Mouse (Mus musculus) embryonic facial prominence, embryonic 13.5 days (tissue): ENCODE measurements around the gene Trappc10. TPM values are rescaled to one million over a fixed set of nuclear protein-coding genes. Genes with fewer than 3 reads are reported as not detected.

Experiments
- ATAC-seq: fragments of 200-750 bp; cut with Nextera tagmentation; 2 replicates; pipeline ENCODE4 v1.8.0; 2017; ENCODE audit warnings: low read depth; ENCODE audit not compliant: insufficient number of reproducible peaks, insufficient read depth, low FRiP score, low TSS enrichment
- H3K27ac ChIP-seq: fragments of 300-500 bp; sonication (generic); 2 replicates; pipeline ENCODE4 v1.5.1; 2015; ENCODE audit warnings: moderate library complexity, mild to moderate bottlenecking, inconsistent platforms
- H3K27me3 ChIP-seq: fragments of 300-500 bp; sonication (generic); 2 replicates; pipeline ENCODE4 v1.6.1; 2015; ENCODE audit warnings: mild to moderate bottlenecking, inconsistent platforms
- H3K36me3 ChIP-seq: fragments of 300-500 bp; sonication (generic); 2 replicates; pipeline ENCODE4 v1.6.1; 2015; ENCODE audit warnings: mild to moderate bottlenecking, inconsistent platforms
- H3K4me1 ChIP-seq: fragments of 300-500 bp; sonication (generic); 2 replicates; pipeline ENCODE4 v1.6.1; 2015; ENCODE audit warnings: inconsistent platforms
- H3K4me2 ChIP-seq: fragments of 300-500 bp; sonication (generic); 2 replicates; pipeline ENCODE4 v1.6.1; 2015; ENCODE audit warnings: moderate library complexity, mild to moderate bottlenecking, inconsistent platforms
- H3K4me3 ChIP-seq: fragments of 300-500 bp; sonication (generic); 2 replicates; pipeline ENCODE4 v1.5.1; 2015; ENCODE audit warnings: mild to moderate bottlenecking, inconsistent platforms
- H3K9ac ChIP-seq: fragments of 300-500 bp; sonication (generic); 2 replicates; pipeline ENCODE4 v1.6.1; 2015; ENCODE audit warnings: mild to moderate bottlenecking, inconsistent platforms
- H3K9me3 ChIP-seq: fragments of 300-500 bp; sonication (generic); 2 replicates; pipeline ENCODE4 v1.6.1; 2016; ENCODE audit warnings: inconsistent platforms
- WGBS: fragments of 180-500 bp; shearing (Covaris S2); methylation state at CpG from one replicate; pipeline ENCODE4 v1.1.7; 2015; ENCODE audit warnings: mixed read lengths; 5-methylcytosine and 5-hydroxymethylcytosine counted together
- polyA plus RNA-seq: library from polyadenylated mRNA; unstranded; fragments of >200 nt; fragmentation: Nextera tagmentation; extraction: Ambion mirVana; gene quantifications from 2 replicates; pipeline ENCODE4 v1.2.1, GENCODE M21; 2015

Trappc10 gene
- polyA plus RNA-seq, 1 experiment from 2014 or later: 12.0 TPM

DNA sequence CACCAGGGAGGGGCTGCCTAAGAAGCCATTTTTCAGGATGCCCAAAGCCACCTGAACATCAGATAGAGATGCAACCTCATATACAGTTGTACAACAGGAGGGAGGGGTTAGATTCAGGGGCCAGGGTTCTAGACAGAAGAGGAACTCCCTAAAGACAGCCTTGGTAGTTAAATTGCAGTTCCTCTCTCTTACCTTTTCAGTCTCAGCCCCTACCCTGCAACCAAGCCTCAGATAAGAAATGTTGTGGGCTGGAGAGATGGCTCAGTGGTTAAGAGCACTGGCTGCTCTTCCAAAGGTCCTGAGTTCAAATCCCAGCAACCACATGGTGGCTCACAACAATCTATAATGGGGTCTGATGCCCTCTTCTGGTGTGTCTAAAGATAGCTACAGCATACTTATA, 76.7 kb downstream of the Trappc10 start:
- Histone ChIP-seq H3K4me1 (peaks cover 15% of the 10 kb centered on the region), H3K27me3 (no peaks in the 10 kb centered on the region)
- no peak for ATAC-seq

DNA sequence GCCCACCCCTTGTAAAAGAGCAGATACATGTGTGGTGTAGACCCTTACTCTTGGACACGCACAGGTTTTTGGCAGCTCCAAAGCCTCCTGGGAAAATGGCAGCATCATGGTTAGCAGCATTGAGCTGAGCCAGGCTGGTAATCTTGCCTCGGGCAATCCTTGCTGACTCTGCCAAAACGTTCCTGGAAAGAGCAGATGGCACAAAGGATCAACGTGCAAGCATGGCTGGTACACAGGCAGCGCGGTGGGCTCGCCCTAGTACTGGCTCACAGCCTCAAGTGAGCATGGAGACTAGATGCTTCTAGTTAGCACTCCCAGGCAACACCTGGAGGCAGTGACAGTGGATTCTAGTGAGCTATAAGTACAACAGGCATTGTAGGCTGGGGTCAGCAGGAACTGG, 77.1 kb downstream of the Trappc10 start:
- Histone ChIP-seq H3K27me3 (no peaks in the 10 kb centered on the region), H3K4me1 (peaks cover 15% of the 10 kb centered on the region), H3K4me3 (no peak overlapping the region), H3K9me3 (no peaks in the 10 kb centered on the region), H3K27ac (no peak overlapping the region), H3K36me3 (peaks cover 71% of the 10 kb centered on the region), H3K4me2 (no peak overlapping the region), H3K9ac (no peak overlapping the region)
- 83% methylated on average over 7 of the region's 7 CpGs for WGBS
- no peak for ATAC-seq

More for the DNA sequence above, 76.7 kb downstream of the Trappc10 start:
- Histone ChIP-seq H3K27ac (no peak overlapping the region), H3K4me3 (no peak overlapping the region), H3K9me3 (no peaks in the 10 kb centered on the region), H3K36me3 (peaks cover 71% of the 10 kb centered on the region), H3K9ac (no peak overlapping the region), H3K4me2 (peak overlapping the region; percentile 92; the same call in 1 of the 2 replicates)

DNA sequence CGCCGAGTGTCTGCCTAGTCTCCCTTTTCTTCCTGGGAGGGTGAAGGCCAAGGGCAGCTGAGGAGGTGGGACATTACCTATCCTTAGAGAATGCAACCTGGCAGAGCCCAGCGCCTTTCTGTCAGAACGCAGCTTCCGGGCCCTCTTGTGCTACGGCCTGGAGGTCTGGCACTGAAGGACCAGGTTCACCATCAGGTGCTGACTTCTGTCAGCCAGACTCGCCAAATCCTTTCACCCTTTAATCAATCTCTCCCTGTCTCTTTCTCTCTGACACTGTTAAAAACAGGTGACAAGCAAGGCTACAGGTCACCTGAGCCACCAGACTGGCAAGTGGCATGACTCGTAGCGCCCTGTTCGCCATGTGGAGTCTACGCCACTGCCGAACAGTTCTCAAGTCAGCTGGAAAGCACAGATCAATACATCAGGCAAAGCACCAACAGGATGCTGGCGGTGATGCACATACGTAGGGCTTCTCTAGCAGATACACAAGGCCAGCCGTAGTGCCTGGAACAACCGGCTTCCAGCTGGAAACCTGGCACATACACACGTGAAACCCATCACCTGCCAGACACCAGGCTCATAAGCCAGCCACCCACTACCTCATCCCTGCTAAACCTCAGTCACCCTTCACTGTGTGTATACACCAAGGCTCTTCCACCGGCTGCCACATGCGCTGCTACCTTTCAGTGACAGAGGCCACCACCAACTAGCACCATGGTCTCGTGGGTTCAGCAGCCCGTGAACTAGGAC, 79.0 kb downstream of the Trappc10 start:
- H3K27me3 ChIP-seq: no peaks in the 10 kb centered on the region
- H3K36me3 ChIP-seq: peaks cover 72% of the 10 kb centered on the region
- H3K9me3 ChIP-seq: no peaks in the 10 kb centered on the region
- ATAC-seq: no peak
- no peak overlapping the region for H3K4me3 ChIP-seq
- 93% methylated on average over 21 of the region's 21 CpGs for WGBS
- no peak overlapping the region for H3K9ac ChIP-seq
- H3K4me1 ChIP-seq: peaks cover 15% of the 10 kb centered on the region
- H3K4me2 ChIP-seq: no peak overlapping the region
- H3K27ac ChIP-seq: no peak overlapping the region

DNA sequence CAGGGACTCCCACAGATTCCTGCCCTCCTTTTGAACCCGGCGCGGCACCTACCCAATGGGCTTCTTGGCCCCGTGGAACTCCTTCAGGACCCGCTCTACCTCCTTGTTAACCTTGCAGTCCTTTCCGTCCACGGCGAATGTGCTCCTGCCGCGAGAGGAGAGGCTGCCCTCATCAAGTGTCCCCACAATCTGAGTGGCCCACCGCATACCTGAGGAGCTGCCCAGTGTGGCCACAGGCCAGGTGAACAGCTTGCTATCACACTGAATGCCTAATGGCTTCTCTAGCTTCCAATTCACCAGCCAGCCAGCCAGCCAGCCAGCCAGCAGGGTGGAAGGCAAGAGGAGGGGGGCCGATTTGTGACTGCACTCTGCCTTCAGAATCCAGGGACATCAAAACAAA, 79.7 kb downstream of the Trappc10 start:
- ATAC-seq: no peak
- 93% methylated on average over 12 of the region's 12 CpGs for WGBS
- Histone ChIP-seq H3K27ac (no peak overlapping the region), H3K27me3 (no peaks in the 10 kb centered on the region), H3K4me2 (no peak overlapping the region), H3K36me3 (peaks cover 73% of the 10 kb centered on the region), H3K4me1 (peaks cover 12% of the 10 kb centered on the region), H3K9me3 (no peaks in the 10 kb centered on the region), H3K9ac (no peak overlapping the region), H3K4me3 (no peak overlapping the region)

DNA sequence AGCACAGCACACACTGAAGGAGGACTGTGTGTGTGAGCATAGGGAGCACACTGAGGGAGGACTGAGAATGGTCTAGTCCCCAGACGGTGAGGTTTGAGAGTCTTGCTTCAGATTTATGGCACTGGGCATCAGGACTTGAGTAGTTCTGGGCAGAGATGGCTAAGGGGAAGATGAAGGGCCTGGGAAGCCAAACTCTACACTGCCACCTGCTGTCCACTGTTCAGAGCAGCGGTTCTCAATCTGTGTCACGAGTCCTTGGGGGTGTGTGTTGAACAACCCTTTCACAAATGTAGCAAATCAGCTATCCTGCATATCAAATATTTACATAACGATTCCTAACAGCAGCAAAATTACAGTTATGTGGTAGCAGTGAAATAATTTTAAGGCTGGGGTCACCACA, 80.5 kb downstream of the Trappc10 start:
- Histone ChIP-seq H3K9ac (no peak overlapping the region), H3K4me2 (no peak overlapping the region), H3K4me3 (no peak overlapping the region), H3K9me3 (no peaks in the 10 kb centered on the region), H3K4me1 (peaks cover 17% of the 10 kb centered on the region), H3K27me3 (no peaks in the 10 kb centered on the region), H3K27ac (no peak overlapping the region), H3K36me3 (peaks cover 73% of the 10 kb centered on the region)
- ATAC-seq: no peak
- WGBS: 38% methylated on average over 4 of the region's 4 CpGs

DNA sequence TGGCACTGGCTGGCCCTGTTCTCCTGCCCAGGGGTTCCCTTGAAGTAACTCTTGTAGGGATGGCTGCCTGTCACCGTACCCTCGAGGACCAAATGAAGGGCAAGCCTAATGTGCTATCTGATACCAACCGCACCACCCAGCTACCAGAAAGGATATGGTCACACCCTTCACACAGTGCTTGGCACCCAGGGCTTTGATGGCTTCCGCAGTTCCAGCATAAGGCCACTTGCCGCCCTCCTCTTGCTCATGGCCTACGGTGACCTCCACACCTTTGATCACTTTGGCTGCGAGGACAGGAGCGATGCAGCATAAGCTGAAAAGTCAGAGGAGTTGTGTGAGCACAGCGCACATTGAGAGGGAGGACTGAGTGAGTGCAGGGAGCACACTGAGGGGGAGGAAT, 81.2 kb downstream of the Trappc10 start:
- Histone ChIP-seq H3K4me2 (no peak overlapping the region), H3K27ac (no peak overlapping the region), H3K4me3 (no peak overlapping the region), H3K27me3 (no peaks in the 10 kb centered on the region), H3K9ac (0 out of 2 replicates have a peak overlapping the region, but pooled peaks have one; percentile 27), H3K4me1 (peaks cover 11% of the 10 kb centered on the region), H3K9me3 (no peaks in the 10 kb centered on the region), H3K36me3 (peaks cover 71% of the 10 kb centered on the region)
- 90% methylated on average over 9 of the region's 9 CpGs for WGBS
- no peak for ATAC-seq

DNA sequence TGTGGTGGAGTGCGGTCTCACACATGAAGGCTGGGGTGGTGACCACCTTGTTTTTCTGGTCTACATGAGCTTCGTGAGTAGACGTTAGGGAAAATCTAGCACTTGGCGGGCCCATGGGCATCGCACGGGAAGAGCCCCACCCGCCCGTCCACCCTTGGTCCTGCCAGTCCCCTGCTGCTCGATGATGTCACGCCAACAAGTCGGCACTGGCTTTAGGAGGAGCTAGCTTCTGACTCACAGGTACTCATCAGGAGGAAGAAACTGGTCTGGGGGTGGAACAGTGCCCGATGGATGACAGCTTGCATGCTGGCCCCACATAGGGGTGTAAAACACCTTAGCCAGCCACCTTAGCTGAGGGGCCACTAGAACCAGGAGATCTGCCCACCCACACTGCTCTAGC, 81.8 kb downstream of the Trappc10 start:
- Histone ChIP-seq H3K4me2 (no peak overlapping the region), H3K27me3 (no peaks in the 10 kb centered on the region), H3K4me3 (no peak overlapping the region), H3K4me1 (peaks cover 9% of the 10 kb centered on the region), H3K9ac (no peak overlapping the region), H3K36me3 (peaks cover 69% of the 10 kb centered on the region), H3K27ac (no peak overlapping the region), H3K9me3 (no peaks in the 10 kb centered on the region)
- WGBS: 93% methylated on average over 12 of the region's 12 CpGs
- no peak for ATAC-seq

DNA sequence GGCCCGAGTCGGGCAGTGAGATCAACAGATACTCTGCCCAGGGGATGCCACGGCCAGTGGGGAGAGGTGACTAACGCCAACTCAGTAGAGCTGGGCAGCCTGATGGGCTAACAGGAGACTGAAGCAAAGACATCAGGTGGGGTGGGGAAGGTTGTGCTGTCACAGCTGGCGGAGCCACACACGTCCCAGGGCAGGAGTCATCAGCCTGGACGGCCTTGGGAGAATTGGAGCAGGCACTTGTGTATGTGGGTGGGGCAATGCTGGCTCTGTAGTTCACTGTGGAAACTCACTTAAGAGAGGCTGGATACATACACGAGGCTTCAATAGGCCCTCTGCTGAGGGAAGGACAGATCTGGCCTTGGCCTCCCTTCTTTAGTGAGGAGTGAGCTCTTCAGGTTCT, 83.3 kb downstream of the Trappc10 start:
- Histone ChIP-seq H3K4me2 (no peak overlapping the region), H3K4me3 (no peak overlapping the region), H3K9me3 (no peaks in the 10 kb centered on the region), H3K4me1 (peaks cover 9% of the 10 kb centered on the region), H3K27ac (no peak overlapping the region), H3K36me3 (peaks cover 53% of the 10 kb centered on the region), H3K9ac (no peak overlapping the region), H3K27me3 (no peaks in the 10 kb centered on the region)
- WGBS: 78% methylated on average over 8 of the region's 8 CpGs
- no peak for ATAC-seq

DNA sequence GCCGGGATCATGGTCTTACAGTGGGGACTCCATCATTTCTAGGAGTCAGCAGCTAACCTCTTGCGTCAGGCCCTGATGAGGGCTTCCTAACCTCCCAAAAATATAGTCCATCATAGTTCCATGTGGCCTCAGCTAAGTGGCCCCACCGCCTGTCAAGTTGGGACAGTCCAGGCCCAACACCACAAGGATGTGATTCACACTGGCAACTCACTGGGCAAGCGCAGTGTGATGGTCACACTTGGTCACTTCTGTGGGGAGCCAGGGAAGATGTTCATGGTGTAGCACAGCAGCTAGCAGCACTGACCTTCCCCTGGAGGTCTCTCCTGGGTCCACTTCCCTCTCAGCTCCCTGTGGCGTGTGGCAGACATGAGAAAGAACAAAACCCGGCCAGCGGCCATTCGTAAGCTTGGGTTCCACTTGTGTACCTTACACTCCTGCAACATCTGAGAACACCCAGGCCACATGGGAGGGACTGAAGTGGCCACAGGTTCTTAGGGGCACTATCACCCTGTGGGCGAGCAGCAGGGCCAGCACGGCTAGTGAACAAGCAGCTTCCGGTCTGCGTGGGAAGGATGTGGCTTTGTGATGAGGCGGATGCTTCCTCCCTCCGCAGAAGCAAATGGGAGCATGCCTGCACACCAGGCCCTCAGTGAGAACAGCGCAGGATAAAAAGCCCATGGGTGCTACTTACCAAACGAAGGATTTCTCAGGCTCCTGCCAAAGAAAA, 83.9 kb downstream of the Trappc10 start:
- Histone ChIP-seq H3K27ac (no peak overlapping the region), H3K4me2 (no peak overlapping the region), H3K36me3 (peaks cover 47% of the 10 kb centered on the region), H3K4me3 (no peak overlapping the region), H3K9ac (no peak overlapping the region), H3K9me3 (no peaks in the 10 kb centered on the region), H3K27me3 (no peaks in the 10 kb centered on the region), H3K4me1 (peaks cover 9% of the 10 kb centered on the region)
- 86% methylated on average over 16 of the region's 16 CpGs for WGBS
- ATAC-seq: no peak

DNA sequence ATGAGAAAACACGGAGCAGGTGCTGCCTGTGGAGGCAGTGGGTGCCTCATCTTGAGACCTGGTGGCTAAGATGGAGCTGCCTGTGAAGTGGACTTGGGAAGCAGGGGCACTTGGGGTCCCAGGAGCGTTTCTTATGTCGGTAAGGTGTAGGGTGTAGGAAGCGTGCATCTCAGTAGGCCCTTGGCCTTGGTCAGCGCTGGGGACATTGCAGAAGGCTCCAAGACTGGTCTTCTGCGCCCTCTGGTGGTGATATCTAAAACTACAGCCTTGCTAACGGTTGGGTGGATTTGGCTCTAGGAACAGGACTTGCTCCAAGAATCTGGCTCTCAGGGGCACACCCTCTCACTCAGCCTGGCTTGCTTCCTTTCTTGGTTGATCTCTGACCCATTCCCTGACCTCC, 84.5 kb downstream of the Trappc10 start:
- Histone ChIP-seq H3K4me1 (peaks cover 9% of the 10 kb centered on the region), H3K9me3 (no peaks in the 10 kb centered on the region), H3K4me2 (peak overlapping the region; percentile 56), H3K36me3 (peaks cover 41% of the 10 kb centered on the region), H3K4me3 (peak overlapping the region; percentile 28), H3K9ac (peak overlapping the region; percentile 51), H3K27ac (no peak overlapping the region), H3K27me3 (no peaks in the 10 kb centered on the region)
- WGBS: 4% methylated on average over 7 of the region's 7 CpGs
- ATAC-seq: peak; percentile 50; the same call in 1 of the 2 replicates

DNA sequence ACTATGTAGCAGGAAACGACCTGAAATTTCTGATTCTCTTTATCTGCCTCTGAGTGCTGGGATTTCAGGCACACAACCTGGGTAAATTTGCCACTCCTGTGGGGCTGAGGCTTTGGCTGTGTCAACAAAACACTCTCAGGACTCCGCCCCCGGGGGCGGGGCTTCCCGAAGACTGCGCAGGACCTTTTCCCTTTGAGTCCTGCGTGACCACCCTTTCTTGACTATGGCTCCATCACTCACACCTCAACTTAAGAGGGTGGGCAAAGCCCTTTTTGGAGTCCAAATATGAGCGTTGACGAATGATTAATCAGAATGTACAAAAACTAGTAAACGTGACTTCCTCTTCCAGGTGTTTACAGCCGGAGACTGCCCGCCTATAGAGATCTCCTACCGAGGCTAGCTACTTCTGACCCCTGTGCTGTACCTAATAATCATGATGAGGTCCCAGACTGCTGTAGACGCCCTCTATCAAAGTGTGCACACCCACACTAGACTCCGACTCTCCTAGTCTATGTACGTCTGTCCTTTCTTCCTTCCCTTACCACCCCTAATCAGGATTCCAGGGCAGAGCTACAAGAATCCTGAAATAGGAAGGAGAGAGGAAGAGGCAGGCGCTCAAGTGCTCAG, 85.1 kb downstream of the Trappc10 start:
- H3K27me3 ChIP-seq: no peaks in the 10 kb centered on the region
- no peaks in the 10 kb centered on the region for H3K9me3 ChIP-seq
- peaks cover 9% of the 10 kb centered on the region for H3K4me1 ChIP-seq
- no peak overlapping the region for H3K27ac ChIP-seq
- ATAC-seq: no peak
- 14% methylated on average over 17 of the region's 17 CpGs for WGBS
- peak overlapping the region; percentile 51 for H3K9ac ChIP-seq
- H3K36me3 ChIP-seq: peaks cover 36% of the 10 kb centered on the region
- H3K4me3 ChIP-seq: peak overlapping the region; percentile 28
- H3K4me2 ChIP-seq: peak overlapping the region; percentile 56

DNA sequence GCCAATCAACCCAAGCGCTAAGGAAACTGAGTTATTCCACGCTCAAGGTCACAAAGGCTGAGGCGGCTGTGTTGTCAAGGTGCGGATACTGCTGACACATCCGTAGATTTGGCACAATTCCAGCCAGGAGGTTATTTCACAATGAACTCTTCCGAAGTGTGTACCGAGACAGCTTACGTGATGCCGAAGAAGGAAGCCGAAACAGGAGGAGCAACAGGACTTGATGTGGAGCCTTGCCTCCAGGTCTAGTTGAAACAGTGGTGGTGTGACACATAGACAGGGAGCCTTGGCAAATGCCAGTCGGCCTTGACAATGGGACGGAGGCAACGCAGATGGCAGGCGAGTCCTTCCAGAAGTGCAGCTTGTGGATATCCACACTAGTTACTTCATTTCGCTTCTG, 86.4 kb downstream of the Trappc10 start:
- H3K4me3 ChIP-seq: no peak overlapping the region
- no peak overlapping the region for H3K27ac ChIP-seq
- 85% methylated on average over 15 of the region's 15 CpGs for WGBS
- no peak for ATAC-seq
- no peaks in the 10 kb centered on the region for H3K9me3 ChIP-seq
- peaks cover 9% of the 10 kb centered on the region for H3K4me1 ChIP-seq
- H3K4me2 ChIP-seq: no peak overlapping the region
- H3K36me3 ChIP-seq: peaks cover 26% of the 10 kb centered on the region
- no peaks in the 10 kb centered on the region for H3K27me3 ChIP-seq
- H3K9ac ChIP-seq: no peak overlapping the region
